Comparison of ENCODE assay signal across 32 mouse cellular contexts in the genomic region with DNA sequence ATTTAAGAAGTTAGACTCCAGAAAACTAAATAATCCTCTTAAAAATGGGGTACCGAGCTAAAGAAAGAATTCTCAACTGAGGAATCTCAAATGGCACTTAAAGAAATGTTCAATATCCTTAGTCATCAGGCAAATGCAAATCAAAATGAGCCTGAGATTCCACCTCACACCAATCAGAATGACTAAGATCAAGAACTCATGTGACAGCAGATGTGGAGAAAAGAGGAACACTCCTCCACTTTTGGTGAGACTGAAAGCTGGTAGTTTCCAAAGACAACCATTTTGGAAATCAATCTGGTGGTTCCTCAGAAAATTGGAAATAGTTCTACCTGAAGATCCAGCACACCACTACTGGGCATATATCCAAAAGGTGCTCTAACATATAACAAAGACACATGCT.
"Had no signal": no experiment of that assay in that cellular context is flagged by ENCODE, and none has a peak within 500 bp of the region (broad histone marks: within the 10 kb centered on the region; RNA-seq: fewer than 3 reads in every experiment).

No protein-coding gene starts in this region.

- H3K9me3 ChIP-seq: heart, embryonic 10.5 days; heart, embryonic 12.5 days; heart, embryonic 13.5 days; heart, embryonic 15.5 days; hindbrain, embryonic 10.5 days; hindbrain, embryonic 12.5 days; hindbrain, embryonic 13.5 days; hindbrain, embryonic 15.5 days; intestine, embryonic 15.5 days; kidney, embryonic 15.5 days had no signal

- DNase-seq: heart, postnatal 10 days; heart, postnatal 14 days; heart, postnatal 36 days; heart, postnatal 4 days; kidney, adult 11 months; kidney, adult 18-20 months; kidney, adult 2 months; kidney, adult 8-10 months; kidney, adult 9 months; kidney, postnatal 10 days; kidney, postnatal 14 days; kidney, postnatal 25 days; kidney, postnatal 36 days; kidney, postnatal 4 days; layer of hippocampus, adult 9-11 months; layer of hippocampus, postnatal 36 days had no signal

- H3K4me1 ChIP-seq: heart, embryonic 10.5 days; heart, embryonic 12.5 days; heart, embryonic 13.5 days; heart, embryonic 15.5 days; hindbrain, embryonic 10.5 days; hindbrain, embryonic 12.5 days; hindbrain, embryonic 13.5 days; hindbrain, embryonic 15.5 days; intestine, embryonic 15.5 days; kidney, embryonic 15.5 days had no signal

- H3K4me2 ChIP-seq: heart, embryonic 11.5 days; heart, embryonic 12.5 days; heart, embryonic 13.5 days; heart, embryonic 15.5 days; hindbrain, embryonic 12.5 days; hindbrain, embryonic 13.5 days; hindbrain, embryonic 14.5 days; hindbrain, embryonic 15.5 days; intestine, embryonic 15.5 days; kidney, embryonic 15.5 days had no signal

- H3K9ac ChIP-seq: heart, embryonic 12.5 days; heart, embryonic 13.5 days; heart, embryonic 15.5 days; hindbrain, embryonic 12.5 days; hindbrain, embryonic 13.5 days; hindbrain, embryonic 14.5 days; hindbrain, embryonic 15.5 days; intestine, embryonic 15.5 days; kidney, embryonic 15.5 days had no signal

- H3K27ac ChIP-seq: heart, embryonic 10.5 days; heart, embryonic 13.5 days; heart, embryonic 15.5 days; hindbrain, embryonic 10.5 days; hindbrain, embryonic 12.5 days; hindbrain, embryonic 13.5 days; hindbrain, embryonic 14.5 days; hindbrain, embryonic 15.5 days; hindbrain, postnatal 0 days; intestine, embryonic 15.5 days; kidney, embryonic 15.5 days; kidney, postnatal 0 days; layer of hippocampus, adult 2 months; left cerebral cortex, adult 2 months had no signal

- H3K4me3 ChIP-seq: heart, embryonic 10.5 days; heart, embryonic 12.5 days; heart, embryonic 13.5 days; heart, embryonic 15.5 days; hindbrain, embryonic 10.5 days; hindbrain, embryonic 12.5 days; hindbrain, embryonic 13.5 days; hindbrain, embryonic 15.5 days; intestine, embryonic 15.5 days; kidney, embryonic 15.5 days; layer of hippocampus, adult 2 months; left cerebral cortex, adult 2 months had no signal

- H3K27me3 ChIP-seq: heart, embryonic 12.5 days; heart, embryonic 13.5 days; heart, embryonic 15.5 days; hindbrain, embryonic 12.5 days; hindbrain, embryonic 13.5 days; hindbrain, embryonic 15.5 days; intestine, embryonic 15.5 days; kidney, embryonic 15.5 days had no signal

- H3K36me3 ChIP-seq: heart, embryonic 10.5 days; heart, embryonic 12.5 days; heart, embryonic 13.5 days; heart, embryonic 15.5 days; hindbrain, embryonic 10.5 days; hindbrain, embryonic 12.5 days; hindbrain, embryonic 13.5 days; hindbrain, embryonic 15.5 days; intestine, embryonic 15.5 days; kidney, embryonic 15.5 days had no signal
